Mouse (Mus musculus): ENCODE data around the gene Kif11. TPM values are rescaled to one million over a fixed set of nuclear protein-coding genes. Genes with fewer than 3 reads are reported as not detected.

Kif11 gene
- polyA plus RNA-seq, 2 experiments: 35.8 to 53.2 TPM

- no peak overlapping the region for H3K27ac ChIP-seq
- 42% methylated on average over 3 of the region's 3 CpGs for WGBS (ENCODE audit: insufficient replicate concordance)
- ATAC-seq (ENCODE audit: insufficient read depth) (no peak), DNase-seq (ENCODE audit: low read depth in 3 of 3, low spot score in 3 of 3) (no peak)
- H3K4me1 ChIP-seq (replicated peaks; ENCODE audit: control insufficient read depth in 2 of 2, insufficient read depth in 2 of 2, low read length in 1 of 2): peaks cover 4% of the 10 kb centered on the region in 2 experiments; a peak in 1 of 4 replicates
- H3K4me2 ChIP-seq (ENCODE audit: low read depth): no peak overlapping the region
- no peak overlapping the region for H3K4me3 ChIP-seq (ENCODE audit: insufficient read depth in 1 of 2, low read depth in 2 of 2, low read length in 2 of 2)
- no peaks in the 10 kb centered on the region for H3K9me3 ChIP-seq (ENCODE audit: control insufficient read depth, low read length)
- no peak for TF ChIP-seq CTCF (IDR thresholded peaks at IDR 0.05; ENCODE audit: low read depth)
- no peak for TF ChIP-seq EP300 (IDR thresholded peaks at IDR 0.05; ENCODE audit: low read depth)
- H3K9ac ChIP-seq (replicated peaks): no peak overlapping the region
- H3K36me3 ChIP-seq (replicated peaks; ENCODE audit: control insufficient read depth, insufficient read depth, low read depth): no peaks in the 10 kb centered on the region
- H3K27me3 ChIP-seq (ENCODE audit: control insufficient read depth, insufficient read depth, low read length): no peaks in the 10 kb centered on the region
Observed at GRCm38 (mm10) chr19:37466403-37466802, 90.2 kb downstream of the Kif11 start.

GRCm38 (mm10) chr19:37466978-37467377, 90.8 kb downstream of the Kif11 start:
- Histone ChIP-seq H3K27ac (no peak overlapping the region), H3K4me3 (ENCODE audit: insufficient read depth in 1 of 2, low read depth in 2 of 2, low read length in 2 of 2) (no peak overlapping the region), H3K4me1 (replicated peaks; ENCODE audit: control insufficient read depth in 2 of 2, insufficient read depth in 2 of 2, low read length in 1 of 2) (peaks cover 4% of the 10 kb centered on the region in 2 experiments; a peak in 1 of 4 replicates), H3K9me3 (ENCODE audit: control insufficient read depth, low read length) (no peaks in the 10 kb centered on the region), H3K4me2 (ENCODE audit: low read depth) (no peak overlapping the region), H3K9ac (replicated peaks) (no peak overlapping the region), H3K36me3 (replicated peaks; ENCODE audit: control insufficient read depth, insufficient read depth, low read depth) (no peaks in the 10 kb centered on the region), H3K27me3 (ENCODE audit: control insufficient read depth, insufficient read depth, low read length) (no peaks in the 10 kb centered on the region)
- TF ChIP-seq CTCF (IDR thresholded peaks at IDR 0.05; ENCODE audit: low read depth): no peak
- TF ChIP-seq EP300 (IDR thresholded peaks at IDR 0.05; ENCODE audit: low read depth): no peak
- DNase-seq (ENCODE audit: low read depth in 3 of 3, low spot score in 3 of 3) (no peak), ATAC-seq (ENCODE audit: insufficient read depth) (no peak)
- 24% methylated on average over 5 of the region's 5 CpGs for WGBS (ENCODE audit: insufficient replicate concordance)

- 70% methylated on average over 6 of the region's 6 CpGs for WGBS (ENCODE audit: insufficient replicate concordance)
- DNase-seq (ENCODE audit: low read depth in 3 of 3, low spot score in 3 of 3): no peak
- no peak overlapping the region for H3K4me3 ChIP-seq (ENCODE audit: insufficient read depth in 1 of 2, low read depth in 2 of 2, low read length in 2 of 2)
Observed at GRCm38 (mm10) chr19:37468841-37469566, 92.8 kb downstream of the Kif11 start.

More at GRCm38 (mm10) chr19:37468841-37469566, 92.8 kb downstream of the Kif11 start:
- H3K4me2 ChIP-seq (ENCODE audit: low read depth): no peak overlapping the region
- H3K36me3 ChIP-seq (replicated peaks; ENCODE audit: control insufficient read depth, insufficient read depth, low read depth): no peaks in the 10 kb centered on the region
- no peaks in the 10 kb centered on the region for H3K27me3 ChIP-seq (ENCODE audit: control insufficient read depth, insufficient read depth, low read length)
- H3K27ac ChIP-seq: no peak overlapping the region
- H3K9me3 ChIP-seq (ENCODE audit: control insufficient read depth, low read length): no peaks in the 10 kb centered on the region
- ATAC-seq (ENCODE audit: insufficient read depth): no peak
- H3K4me1 ChIP-seq (replicated peaks; ENCODE audit: control insufficient read depth in 2 of 2, insufficient read depth in 2 of 2, low read length in 1 of 2): no peaks in the 10 kb centered on the region; a peak in 1 of 4 replicates
- no peak overlapping the region for H3K9ac ChIP-seq (replicated peaks)
- TF ChIP-seq EP300 (IDR thresholded peaks at IDR 0.05; ENCODE audit: low read depth) (no peak), CTCF (IDR thresholded peaks at IDR 0.05; ENCODE audit: low read depth) (no peak)

Other genes with a start within 250 kb of the Kif11 start
- 40.9 and 69.6 TPM in 2 replicates for gene March5, start 168.9 kb upstream of the Kif11 start, polyA plus RNA-seq (2012; rRNA removed)
- gene March5, start 168.9 kb upstream of the Kif11 start, polyA plus RNA-seq (2014; fragmentation: Nextera tagmentation; extraction: Ambion mirVana): 145 and 153 TPM in 2 replicates
- gene Cpeb3, start 167.8 kb upstream of the Kif11 start, polyA plus RNA-seq (2012; rRNA removed): 1.8 and 2.4 TPM in 2 replicates
- 1.8 and 1.9 TPM in 2 replicates for gene Cpeb3, start 167.8 kb upstream of the Kif11 start, polyA plus RNA-seq (2014; fragmentation: Nextera tagmentation; extraction: Ambion mirVana)
- 10.0 and 10.6 TPM in 2 replicates for gene Ide, start 38.6 kb upstream of the Kif11 start, polyA plus RNA-seq (2012; rRNA removed)
- gene Ide, start 38.6 kb upstream of the Kif11 start, polyA plus RNA-seq (2014; fragmentation: Nextera tagmentation; extraction: Ambion mirVana): 31.0 and 31.3 TPM in 2 replicates
- gene Hhex, start 58.4 kb downstream of the Kif11 start, polyA plus RNA-seq (2012; rRNA removed): 10.3 and 10.4 TPM in 2 replicates
- gene Hhex, start 58.4 kb downstream of the Kif11 start, polyA plus RNA-seq (2014; fragmentation: Nextera tagmentation; extraction: Ambion mirVana): 13.5 and 14.0 TPM in 2 replicates
- 11.4 and 17.3 TPM in 2 replicates for gene Exoc6, start 174.0 kb downstream of the Kif11 start, polyA plus RNA-seq (2012; rRNA removed)
- 31.6 and 32.4 TPM in 2 replicates for gene Exoc6, start 174.0 kb downstream of the Kif11 start, polyA plus RNA-seq (2014; fragmentation: Nextera tagmentation; extraction: Ambion mirVana)